Mouse (Mus musculus) embryonic facial prominence, embryonic 15.5 days (tissue): Measurements from ENCODE around the gene Mbd5. TPM values are rescaled to one million over a fixed set of nuclear protein-coding genes. Genes with fewer than 3 reads are reported as not detected.

Source experiments
- ATAC-seq: fragments of 200-750 bp; cut with Nextera tagmentation; 2 replicates; pipeline ENCODE4 v1.8.0; 2017; ENCODE audit warnings: low read depth, moderate TSS enrichment; ENCODE audit not compliant: insufficient number of reproducible peaks, low FRiP score, low TSS enrichment
- H3K27ac ChIP-seq: fragments of 300-500 bp; sonication (generic); replicated peaks from 2 replicates; pipeline ENCODE4 v1.5.1; 2015; ENCODE audit warnings: mild to moderate bottlenecking, inconsistent platforms
- H3K27me3 ChIP-seq: fragments of 300-500 bp; sonication (generic); 2 replicates; pipeline ENCODE4 v1.6.1; 2015; ENCODE audit warnings: inconsistent platforms
- H3K36me3 ChIP-seq: fragments of 300-500 bp; sonication (generic); 2 replicates; pipeline ENCODE4 v1.6.1; 2015; ENCODE audit warnings: mild to moderate bottlenecking, inconsistent platforms
- H3K4me1 ChIP-seq: fragments of 300-500 bp; sonication (generic); 2 replicates; pipeline ENCODE4 v1.6.1; 2015; ENCODE audit warnings: inconsistent platforms
- H3K4me2 ChIP-seq: fragments of 300-500 bp; sonication (generic); replicated peaks from 2 replicates; pipeline ENCODE4 v1.6.1; 2015; ENCODE audit warnings: mild to moderate bottlenecking, inconsistent platforms
- H3K4me3 ChIP-seq: fragments of 300-500 bp; sonication (generic); replicated peaks from 2 replicates; pipeline ENCODE4 v1.5.1; 2015; ENCODE audit warnings: mild to moderate bottlenecking, inconsistent platforms
- H3K9ac ChIP-seq: fragments of 300-500 bp; sonication (generic); 2 replicates; pipeline ENCODE4 v1.6.1; 2015; ENCODE audit warnings: inconsistent platforms
- H3K9me3 ChIP-seq: fragments of 300-500 bp; sonication (generic); replicated peaks from 2 replicates; pipeline ENCODE4 v1.6.1; 2016; ENCODE audit warnings: inconsistent platforms
- WGBS: fragments of 180-500 bp; shearing (Covaris S2); methylation state at CpG from one replicate; pipeline ENCODE4 v1.1.7; 2015; 5-methylcytosine and 5-hydroxymethylcytosine counted together
- polyA plus RNA-seq: library from polyadenylated mRNA; unstranded; fragments of >200 nt; fragmentation: Nextera tagmentation; extraction: Ambion mirVana; gene quantifications from 2 replicates; pipeline ENCODE4 v1.2.1, GENCODE M21; 2015

Gene Mbd5
- polyA plus RNA-seq, 1 experiment from 2014 or later = 28.4 TPM

DNA sequence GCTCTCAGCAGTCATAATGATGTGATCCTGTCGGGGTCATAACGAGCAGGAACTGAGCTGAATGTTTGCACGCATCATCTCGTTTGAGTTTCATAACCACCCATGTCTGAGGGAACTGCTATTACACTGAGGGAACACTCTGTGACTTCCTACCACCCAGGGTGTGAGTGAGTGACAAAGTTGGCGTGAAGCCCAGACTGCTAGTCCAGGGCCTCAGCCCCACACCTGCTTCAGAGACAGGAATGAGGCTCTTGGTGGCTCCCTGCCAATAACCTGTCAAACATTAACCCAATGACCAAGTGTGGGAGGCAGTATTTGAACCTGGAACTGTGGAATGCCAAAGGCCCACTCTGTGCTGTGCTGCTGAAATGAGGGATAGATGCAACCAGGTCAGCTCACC, 400.5 kb downstream of the Mbd5 start:
- WGBS = 45% methylated on average over 5 of the region's 5 CpGs
- Histone ChIP-seq H3K9ac (no peak overlapping the region), H3K4me3 (no peak overlapping the region), H3K9me3 (no peaks in the 10 kb centered on the region), H3K27me3 (no peaks in the 10 kb centered on the region), H3K36me3 (no peaks in the 10 kb centered on the region), H3K27ac (no peak overlapping the region), H3K4me1 (no peaks in the 10 kb centered on the region), H3K4me2 (no peak overlapping the region)
- ATAC-seq = peak; percentile 70

DNA sequence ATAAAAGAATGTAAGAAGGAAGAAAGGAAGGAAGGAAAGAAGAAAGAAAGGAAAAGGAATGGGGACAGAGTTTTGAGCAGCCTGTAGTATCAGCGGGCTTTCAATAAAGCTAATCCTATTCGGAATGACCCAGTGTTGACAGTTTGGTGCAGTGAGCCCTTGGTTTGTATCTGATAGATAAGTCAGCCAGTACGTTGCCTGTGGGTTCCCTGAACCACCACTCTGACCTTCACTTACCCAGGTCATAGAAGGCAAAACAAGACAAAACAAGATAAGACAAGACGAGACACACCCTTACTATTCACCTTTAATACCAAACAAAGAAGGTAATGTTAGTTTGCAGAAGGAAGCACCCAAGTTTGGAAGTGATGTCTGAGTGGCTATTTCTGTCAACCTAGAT, 401.5 kb downstream of the Mbd5 start:
- Histone ChIP-seq H3K4me2 (no peak overlapping the region), H3K27me3 (no peaks in the 10 kb centered on the region), H3K27ac (no peak overlapping the region), H3K4me1 (no peaks in the 10 kb centered on the region), H3K4me3 (no peak overlapping the region), H3K36me3 (no peaks in the 10 kb centered on the region), H3K9ac (no peak overlapping the region), H3K9me3 (no peaks in the 10 kb centered on the region)
- 84% methylated on average over 4 of the region's 4 CpGs for WGBS
- ATAC-seq = no peak

DNA sequence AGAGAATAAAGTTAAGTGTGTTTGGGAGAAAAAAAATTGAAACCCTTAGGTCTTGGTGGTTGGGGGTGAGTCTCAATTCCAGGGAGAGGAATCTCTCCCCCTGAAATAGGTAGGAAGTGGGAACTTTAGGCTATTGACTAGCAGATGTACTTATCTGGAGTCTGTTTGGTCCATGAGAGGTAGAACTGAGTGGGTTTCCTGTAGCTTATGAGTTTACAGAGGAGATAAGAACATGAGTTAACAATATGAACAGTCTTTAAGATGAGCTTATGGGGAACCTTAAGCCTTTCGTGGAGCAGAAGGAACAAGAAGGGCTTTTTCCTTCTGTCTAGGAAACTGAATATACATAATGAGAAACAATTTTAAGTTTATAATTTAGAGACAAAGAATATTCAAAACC, 404.8 kb downstream of the Mbd5 start:
- H3K27me3 ChIP-seq = no peaks in the 10 kb centered on the region
- WGBS = 83% methylated on average over 1 of the region's 1 CpGs
- H3K4me2 ChIP-seq = no peak overlapping the region
- H3K4me3 ChIP-seq = no peak overlapping the region
- H3K9ac ChIP-seq = no peak overlapping the region
- H3K27ac ChIP-seq = no peak overlapping the region
- H3K9me3 ChIP-seq = no peaks in the 10 kb centered on the region
- no peaks in the 10 kb centered on the region for H3K36me3 ChIP-seq
- no peak for ATAC-seq
- no peaks in the 10 kb centered on the region for H3K4me1 ChIP-seq

DNA sequence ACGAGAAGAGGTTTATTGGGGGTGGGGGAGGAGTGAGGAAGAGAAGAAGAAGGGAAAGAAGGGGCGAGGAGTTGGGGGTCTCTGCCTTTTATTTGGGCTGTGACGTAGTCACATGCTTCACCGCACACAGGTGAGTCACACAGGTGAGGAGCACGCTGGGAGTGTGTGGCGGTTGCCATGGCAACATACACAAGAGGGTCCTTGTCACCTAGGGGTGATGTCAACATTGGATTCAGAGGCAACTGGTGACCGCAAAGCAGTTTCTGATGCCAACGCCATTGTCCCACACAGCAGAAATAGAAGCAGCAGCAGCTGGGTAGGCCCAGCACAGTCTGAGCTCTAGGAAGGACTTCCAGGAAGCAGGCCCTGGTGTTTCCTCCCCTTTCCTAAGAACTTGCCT, 406.6 kb downstream of the Mbd5 start:
- Histone ChIP-seq H3K9me3 (no peaks in the 10 kb centered on the region), H3K27ac (no peak overlapping the region), H3K27me3 (no peaks in the 10 kb centered on the region), H3K9ac (no peak overlapping the region), H3K4me1 (no peaks in the 10 kb centered on the region), H3K4me2 (no peak overlapping the region), H3K4me3 (no peak overlapping the region), H3K36me3 (no peaks in the 10 kb centered on the region)
- 87% methylated on average over 8 of the region's 8 CpGs for WGBS
- ATAC-seq = no peak

DNA sequence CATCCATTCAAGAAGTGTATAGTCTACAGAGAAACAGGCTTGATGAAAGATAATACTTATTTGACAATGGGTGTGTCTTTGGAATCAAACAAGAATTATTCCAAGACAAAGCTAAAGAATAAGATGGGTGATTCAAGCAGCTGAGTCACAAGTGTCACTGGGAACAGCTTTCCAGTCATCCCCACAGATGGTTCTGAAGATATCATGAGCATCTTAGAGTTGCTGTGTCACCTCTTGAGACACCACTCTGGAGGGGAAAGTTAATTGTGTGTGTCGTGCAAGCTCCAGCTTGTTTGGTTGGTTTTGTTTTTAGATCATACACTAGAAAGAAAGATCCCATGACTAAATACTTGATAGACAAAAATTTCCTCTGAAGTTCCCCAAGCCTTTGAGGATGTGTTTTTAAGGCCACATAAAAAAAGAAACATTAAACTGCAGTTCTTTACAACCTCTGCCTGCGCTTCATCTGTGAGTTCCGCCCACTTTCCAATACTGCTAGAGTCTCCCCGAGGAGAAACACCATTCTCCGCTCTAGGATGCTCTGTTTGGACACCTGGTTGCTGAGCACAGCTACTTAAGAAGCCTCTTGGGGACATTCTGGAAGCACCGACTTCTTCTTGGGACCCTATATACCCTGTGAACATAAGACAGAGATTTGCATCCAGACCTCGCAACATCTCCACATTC, 409.0 kb downstream of the Mbd5 start:
- H3K9ac ChIP-seq = no peak overlapping the region
- WGBS = 76% methylated on average over 7 of the region's 7 CpGs
- H3K27ac ChIP-seq = no peak overlapping the region
- no peaks in the 10 kb centered on the region for H3K4me1 ChIP-seq
- H3K36me3 ChIP-seq = no peaks in the 10 kb centered on the region
- no peak overlapping the region for H3K4me3 ChIP-seq
- ATAC-seq = no peak
- no peaks in the 10 kb centered on the region for H3K9me3 ChIP-seq
- H3K27me3 ChIP-seq = no peaks in the 10 kb centered on the region
- no peak overlapping the region for H3K4me2 ChIP-seq

DNA sequence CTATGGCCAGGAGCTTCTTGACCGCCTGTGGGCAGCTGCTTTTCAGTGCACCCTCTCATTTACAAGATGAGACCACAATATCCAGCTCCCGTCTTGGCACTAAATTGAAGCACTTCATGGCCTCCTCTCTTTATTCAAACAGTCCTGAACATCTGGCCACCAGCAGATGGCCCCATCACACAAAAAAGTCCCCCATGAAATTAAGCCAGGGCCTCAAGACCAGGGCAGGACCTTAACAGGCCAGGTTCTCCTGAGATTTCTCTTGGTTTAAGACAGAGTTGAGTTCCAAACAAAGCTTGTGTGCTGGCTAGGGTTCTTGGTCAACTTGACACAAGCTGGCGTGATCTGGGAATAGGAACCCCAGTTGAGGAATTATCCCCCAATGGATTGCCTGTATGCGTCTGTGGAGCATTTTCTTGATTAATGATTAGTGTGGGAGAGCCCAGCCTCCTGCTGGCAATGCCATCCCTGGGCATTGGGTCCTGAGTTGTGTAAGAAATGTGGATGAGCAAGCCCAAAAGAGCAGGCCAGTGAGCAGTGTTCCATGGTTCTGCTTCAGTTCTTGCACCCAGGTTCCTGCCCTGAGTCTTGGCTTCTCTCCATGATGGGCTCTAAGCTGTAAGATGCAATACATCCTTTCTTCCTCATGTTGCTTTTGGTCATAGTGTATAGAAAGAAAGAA, 409.7 kb downstream of the Mbd5 start:
- H3K27ac ChIP-seq = no peak overlapping the region
- ATAC-seq = no peak
- 61% methylated on average over 4 of the region's 4 CpGs for WGBS
- H3K36me3 ChIP-seq = no peaks in the 10 kb centered on the region
- H3K4me1 ChIP-seq = no peaks in the 10 kb centered on the region
- no peak overlapping the region for H3K4me3 ChIP-seq
- H3K27me3 ChIP-seq = no peaks in the 10 kb centered on the region
- H3K4me2 ChIP-seq = no peak overlapping the region
- no peak overlapping the region for H3K9ac ChIP-seq
- no peaks in the 10 kb centered on the region for H3K9me3 ChIP-seq

DNA sequence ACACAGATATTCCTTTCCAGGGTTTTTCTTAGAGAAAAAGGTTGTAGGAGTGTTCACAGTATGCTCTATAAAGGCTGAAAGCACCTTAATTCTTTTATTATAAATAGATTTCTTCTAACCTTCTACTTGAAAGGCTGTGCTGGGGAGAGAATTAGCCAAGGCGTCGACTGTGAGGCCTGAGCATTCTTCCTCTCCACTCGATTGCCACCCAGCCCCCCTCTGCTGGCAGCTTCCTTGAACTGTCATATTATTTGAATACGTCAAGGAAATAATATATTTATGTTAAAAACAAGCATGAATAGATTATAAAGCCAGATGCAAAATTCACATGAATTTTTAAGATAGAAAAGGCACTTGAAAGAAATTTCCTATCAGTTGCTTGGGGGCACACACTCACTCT, 410.4 kb downstream of the Mbd5 start:
- Histone ChIP-seq H3K4me2 (no peak overlapping the region), H3K36me3 (no peaks in the 10 kb centered on the region), H3K27ac (no peak overlapping the region), H3K9ac (no peak overlapping the region), H3K4me1 (no peaks in the 10 kb centered on the region), H3K4me3 (no peak overlapping the region), H3K27me3 (no peaks in the 10 kb centered on the region), H3K9me3 (no peaks in the 10 kb centered on the region)
- 51% methylated on average over 4 of the region's 4 CpGs for WGBS
- no peak for ATAC-seq

DNA sequence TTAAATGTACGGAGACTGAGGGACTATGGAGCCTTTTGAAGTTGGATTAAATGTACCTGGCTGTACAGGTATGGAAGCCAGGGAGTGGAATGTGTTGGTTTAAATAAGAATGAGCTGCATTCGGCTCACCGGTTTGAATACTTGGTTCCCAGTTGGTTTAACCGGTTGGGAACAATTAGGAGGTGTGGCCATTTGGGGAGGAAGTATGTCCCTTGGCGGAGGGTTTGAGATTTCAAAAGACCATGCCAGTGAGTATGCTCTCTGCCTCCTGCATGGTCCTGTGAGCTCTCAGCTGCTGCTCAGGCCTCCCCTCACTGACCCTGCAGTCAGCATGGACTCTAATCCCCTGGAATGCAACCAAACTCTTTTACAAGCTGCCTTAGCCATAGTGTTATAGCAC, 415.2 kb downstream of the Mbd5 start:
- no peaks in the 10 kb centered on the region for H3K36me3 ChIP-seq
- ATAC-seq = peak; percentile 24; the same call in 1 of the 2 replicates

DNA sequence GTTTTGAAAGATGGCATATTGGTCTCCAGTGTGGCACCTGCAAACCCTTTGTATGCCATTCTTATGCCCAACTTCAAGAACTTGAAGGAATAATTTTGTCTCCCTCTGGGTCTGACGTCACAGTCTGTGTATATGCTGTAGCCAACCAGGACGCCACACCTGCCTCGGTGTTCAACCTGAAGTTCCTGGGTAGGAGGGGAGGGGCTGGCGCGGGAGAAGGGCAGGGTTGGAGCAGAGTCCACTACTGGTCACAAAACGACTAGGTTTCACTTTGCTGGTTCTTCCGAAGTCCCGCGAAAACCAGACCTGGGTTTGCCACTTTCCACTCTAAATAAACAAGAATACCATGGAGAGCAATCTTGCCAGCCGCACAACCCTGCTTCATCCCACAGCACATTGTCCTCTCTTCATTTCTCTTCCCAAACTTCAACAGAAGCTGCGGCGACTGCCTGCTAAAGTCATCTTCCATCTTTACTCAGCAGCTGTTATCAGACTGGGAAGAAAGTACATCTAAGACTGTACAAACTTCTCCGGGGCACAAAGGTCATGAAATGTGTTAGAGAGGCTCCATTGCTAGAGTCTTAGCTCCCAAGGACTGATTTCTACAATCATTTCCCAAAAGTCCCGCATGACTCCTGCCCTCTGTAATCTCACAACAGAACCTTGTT, 417.7 kb downstream of the Mbd5 start:
- ATAC-seq = no peak
- Histone ChIP-seq H3K9ac (no peak overlapping the region), H3K9me3 (no peaks in the 10 kb centered on the region), H3K27ac (no peak overlapping the region), H3K27me3 (no peaks in the 10 kb centered on the region), H3K4me3 (no peak overlapping the region), H3K4me1 (no peaks in the 10 kb centered on the region), H3K36me3 (no peaks in the 10 kb centered on the region), H3K4me2 (no peak overlapping the region)
- 89% methylated on average over 14 of the region's 14 CpGs for WGBS

More for the DNA sequence above, 415.2 kb downstream of the Mbd5 start:
- whole genome bisulfite sequencing = 27% methylated on average over 5 of the region's 5 CpGs
- H3K4me2 ChIP-seq = no peak overlapping the region
- no peaks in the 10 kb centered on the region for H3K27me3 ChIP-seq
- H3K9ac ChIP-seq = no peak overlapping the region
- no peaks in the 10 kb centered on the region for H3K9me3 ChIP-seq
- no peak overlapping the region for H3K27ac ChIP-seq
- H3K4me3 ChIP-seq = no peak overlapping the region
- H3K4me1 ChIP-seq = no peaks in the 10 kb centered on the region

DNA sequence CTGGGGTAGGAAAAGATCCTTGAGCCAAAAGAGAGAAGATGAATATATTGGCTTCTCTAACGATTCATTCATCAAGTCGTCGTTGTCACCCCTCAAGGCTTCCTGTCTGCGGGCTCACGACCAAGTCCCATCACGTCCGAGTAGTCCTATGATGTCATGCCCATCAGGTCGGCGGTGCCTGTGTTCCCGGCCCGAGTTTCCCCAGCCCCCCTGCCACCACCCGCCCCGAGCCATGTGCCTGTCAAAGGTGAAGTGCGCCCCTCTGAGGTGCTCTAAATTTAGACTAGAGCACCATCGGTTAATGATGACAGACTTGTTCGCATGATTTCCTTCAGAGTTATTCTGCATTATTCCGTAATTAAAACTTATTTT, 418.2 kb downstream of the Mbd5 start:
- no peak overlapping the region for H3K27ac ChIP-seq
- no peaks in the 10 kb centered on the region for H3K36me3 ChIP-seq
- 67% methylated on average over 17 of the region's 17 CpGs for WGBS
- no peaks in the 10 kb centered on the region for H3K9me3 ChIP-seq
- H3K27me3 ChIP-seq = no peaks in the 10 kb centered on the region
- H3K4me2 ChIP-seq = no peak overlapping the region
- no peaks in the 10 kb centered on the region for H3K4me1 ChIP-seq
- H3K9ac ChIP-seq = no peak overlapping the region
- no peak overlapping the region for H3K4me3 ChIP-seq
- ATAC-seq = no peak

DNA sequence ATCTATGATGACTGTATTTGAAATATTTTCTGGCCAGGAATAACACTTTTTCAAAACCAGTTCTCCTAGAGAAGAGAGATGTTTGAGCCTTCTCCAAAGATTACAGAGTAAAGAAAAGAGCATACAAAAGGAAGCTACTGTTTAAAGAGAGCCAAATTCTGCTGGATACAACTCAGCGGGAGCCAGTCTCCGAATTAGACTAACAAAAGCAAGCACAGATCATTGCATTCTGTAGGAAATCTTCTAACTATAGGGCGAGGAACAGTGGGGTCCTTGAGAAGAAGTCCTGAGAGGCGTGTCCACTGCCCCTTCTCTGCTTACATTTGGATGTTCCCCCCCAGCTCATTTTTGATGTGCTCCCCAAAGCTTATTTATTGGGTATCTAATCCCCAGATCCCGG, 422.3 kb downstream of the Mbd5 start:
- H3K4me2 ChIP-seq = no peak overlapping the region
- no peaks in the 10 kb centered on the region for H3K36me3 ChIP-seq
- H3K4me3 ChIP-seq = no peak overlapping the region
- H3K9me3 ChIP-seq = no peaks in the 10 kb centered on the region
- H3K27me3 ChIP-seq = no peaks in the 10 kb centered on the region
- 70% methylated on average over 5 of the region's 5 CpGs for WGBS
- H3K4me1 ChIP-seq = no peaks in the 10 kb centered on the region
- H3K27ac ChIP-seq = no peak overlapping the region
- H3K9ac ChIP-seq = no peak overlapping the region
- no peak for ATAC-seq
